Mouse (Mus musculus) spleen, adult 2 months (tissue): ENCODE results near the gene Serpinb6a. TPM values are rescaled to one million over a fixed set of nuclear protein-coding genes. Genes with fewer than 3 reads are reported as not detected.

ENCODE experiments used
- DNase-seq, 2 experiments: peaks; one replicate each; pipeline versions ENCODE4 v3.0.0 to v3.0.0-alpha.2; 2012 to 2021; ENCODE audit warnings: low spot score in 2 of 2, low read depth in 1 of 2
- H3K27ac ChIP-seq: fragments of 200-500 bp; 2 replicates; pipeline ENCODE4 v1.5.1; 2012; ENCODE audit warnings: low read length, inconsistent platforms; ENCODE audit not compliant: insufficient read depth
- H3K27me3 ChIP-seq: fragments of 200-500 bp; 2 replicates; pipeline ENCODE4 v1.6.1; 2012; ENCODE audit warnings: mild to moderate bottlenecking, moderate library complexity, low read length, inconsistent platforms; ENCODE audit not compliant: control insufficient read depth, insufficient read depth
- H3K36me3 ChIP-seq: fragments of 200-500 bp; 2 replicates; pipeline ENCODE4 v1.6.1; 2012; ENCODE audit warnings: mild to moderate bottlenecking, low read length, inconsistent platforms; ENCODE audit not compliant: control insufficient read depth, insufficient read depth
- H3K4me1 ChIP-seq: fragments of 200-500 bp; 2 replicates; pipeline ENCODE4 v1.6.1; 2011; ENCODE audit warnings: inconsistent platforms; ENCODE audit not compliant: control insufficient read depth, insufficient read depth, insufficient read length
- H3K4me3 ChIP-seq: fragments of 200-500 bp; 2 replicates; pipeline ENCODE4 v1.5.1; 2011; ENCODE audit warnings: mild to moderate bottlenecking, inconsistent platforms; ENCODE audit not compliant: insufficient read depth, insufficient read length; ENCODE audit errors: extremely low read depth
- CTCF ChIP-seq: fragments of 200-500 bp; IDR thresholded peaks from 2 replicates; pipeline ENCODE4 v1.5.1; 2011; ENCODE audit warnings: mild to moderate bottlenecking, inconsistent platforms; ENCODE audit not compliant: insufficient read depth, insufficient read length, insufficient replicate concordance; ENCODE audit errors: extremely low read depth
- POLR2A ChIP-seq: fragments of 200-500 bp; IDR thresholded peaks from 2 replicates; pipeline ENCODE4 v1.6.1; 2011; ENCODE audit warnings: low read depth, low read length, inconsistent platforms
- WGBS: fragments of 180-500 bp; shearing (Covaris S2); methylation state at CpG from one replicate; pipeline ENCODE4 v1.1.7; 2018; 5-methylcytosine and 5-hydroxymethylcytosine counted together
- polyA plus RNA-seq: library from polyadenylated mRNA; depleted of rRNA; stranded (reverse); fragments of >200 nt; gene quantifications from 2 replicates; pipeline ENCODE4 v1.2.3, GENCODE M21; 2012; rRNA removed

Serpinb6a gene
- polyA plus RNA-seq, 1 experiment: 36.3 TPM

DNA sequence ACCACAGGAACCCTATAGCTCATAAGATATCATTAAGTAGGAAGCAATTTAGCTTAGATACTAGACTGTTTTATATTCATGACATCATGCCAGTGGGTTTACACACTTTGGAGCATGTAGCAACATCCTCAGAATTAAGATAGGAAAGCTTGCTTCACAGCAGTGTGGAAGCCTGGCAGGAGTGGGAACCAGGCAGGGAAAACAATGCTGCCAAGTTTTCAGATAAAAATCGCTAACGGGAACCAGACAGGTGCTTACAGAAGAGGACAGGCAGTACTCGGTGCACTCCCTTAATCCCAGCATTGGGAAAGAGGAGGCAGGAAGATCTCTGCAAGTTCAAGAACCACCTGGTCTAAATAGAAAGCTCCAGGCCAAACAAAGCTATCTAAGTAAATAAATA, 95.8 kb downstream of the Serpinb6a start:
- 75% methylated on average over 3 of the region's 3 CpGs for WGBS
- Histone ChIP-seq H3K4me3 (no peak overlapping the region), H3K27me3 (no peaks in the 10 kb centered on the region), H3K36me3 (no peaks in the 10 kb centered on the region), H3K4me1 (no peaks in the 10 kb centered on the region), H3K27ac (no peak overlapping the region)
- no peak for DNase-seq
- no peak for TF ChIP-seq CTCF
- TF ChIP-seq POLR2A: no peak

DNA sequence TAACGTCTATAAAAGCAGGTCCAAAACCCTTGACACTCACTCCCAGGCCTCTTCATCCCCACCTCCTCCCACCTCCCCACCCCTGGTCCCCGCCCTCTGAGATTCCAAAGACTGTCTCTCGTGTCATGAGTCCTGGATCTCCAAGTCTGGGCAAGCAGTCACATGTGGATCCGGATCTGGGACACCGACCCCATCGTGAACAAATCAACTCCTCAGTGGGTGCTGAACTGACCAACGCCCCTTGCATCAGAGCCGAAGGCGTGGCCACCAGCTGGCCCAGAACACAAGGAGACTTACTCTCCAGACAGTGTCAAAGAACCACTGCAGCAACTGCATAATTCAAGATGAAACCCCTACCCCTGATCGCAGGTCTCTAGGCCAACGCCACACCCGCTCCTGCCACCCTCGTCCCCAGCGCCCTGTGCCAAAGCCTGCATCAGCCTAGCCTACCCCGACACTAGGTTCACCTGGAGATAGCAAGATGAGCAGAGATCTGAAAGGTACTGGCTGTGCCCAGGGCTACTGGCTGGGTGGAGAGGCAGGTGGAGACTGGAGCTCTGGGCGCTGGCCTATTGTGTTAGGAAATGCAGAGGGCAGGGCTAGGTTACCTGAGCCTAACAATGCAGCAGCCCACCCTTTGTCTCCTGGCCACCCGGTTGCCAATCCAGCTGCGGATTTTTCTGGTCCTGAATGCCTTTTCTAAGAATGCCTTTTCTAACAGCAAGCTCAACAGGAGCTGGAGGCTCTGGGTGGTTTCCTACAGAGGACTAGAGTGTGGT, 97.2 kb downstream of the Serpinb6a start, which contains the start of gene Serpinb6c:
Gene Serpinb6c, minus strand, starts transcription at position 533 of the 779 bp plus-strand sequence.
- WGBS: 86% methylated on average over 18 of the region's 18 CpGs
- Histone ChIP-seq H3K27ac (no peak within 1 kb of the TSS), H3K36me3 (no peaks in the 10 kb centered on the region), H3K27me3 (no peaks in the 10 kb centered on the region), H3K4me3 (no peak within 1 kb of the TSS), H3K4me1 (no peaks in the 10 kb centered on the region)
- DNase-seq: no peak
- TF ChIP-seq CTCF (no peak), POLR2A (no peak)

DNA sequence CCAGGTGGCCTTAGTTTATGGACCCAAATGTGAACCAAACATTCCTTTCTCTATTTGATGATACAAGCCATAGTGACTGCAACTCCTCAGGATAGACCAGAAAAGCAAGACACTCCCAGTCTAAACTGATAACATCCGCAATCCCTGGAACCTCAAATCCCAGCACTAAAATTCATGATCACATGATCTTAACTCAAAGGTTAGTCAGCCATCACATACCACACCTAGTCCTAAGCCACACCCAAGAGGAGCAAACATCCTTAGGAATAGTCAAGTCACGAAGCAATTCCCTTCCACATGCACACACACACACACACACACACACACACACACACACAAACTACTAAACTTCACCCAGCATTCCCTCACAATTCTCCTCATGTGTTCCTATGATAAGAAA, 99.3 kb downstream of the Serpinb6a start:
- no peak for TF ChIP-seq CTCF
- TF ChIP-seq POLR2A: no peak
- no peak for DNase-seq
- no peak overlapping the region for H3K27ac ChIP-seq
- no peaks in the 10 kb centered on the region for H3K4me1 ChIP-seq
- H3K36me3 ChIP-seq: no peaks in the 10 kb centered on the region
- H3K4me3 ChIP-seq: no peak overlapping the region
- H3K27me3 ChIP-seq: no peaks in the 10 kb centered on the region
- 87% methylated on average over 2 of the region's 2 CpGs for WGBS

DNA sequence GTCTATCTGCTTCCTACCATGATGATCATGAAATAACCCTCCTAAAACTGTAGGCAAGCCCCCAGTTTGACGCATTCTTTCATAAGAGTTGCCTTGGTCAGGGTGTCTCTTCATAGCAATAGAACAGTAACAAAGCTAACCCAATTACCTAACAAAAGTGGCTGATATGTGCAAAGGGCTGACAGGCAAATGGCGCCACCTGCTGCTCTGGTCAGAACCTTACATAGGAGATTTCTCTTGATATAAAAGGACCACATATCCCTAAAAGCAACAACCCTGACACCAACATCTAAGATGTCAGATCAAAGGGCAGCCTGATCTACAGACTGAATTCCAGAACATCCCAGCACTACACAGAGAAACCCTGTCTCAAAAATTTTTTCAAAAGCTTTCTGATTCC, 108.4 kb downstream of the Serpinb6a start:
- no peak overlapping the region for H3K27ac ChIP-seq
- 41% methylated on average over 2 of the region's 2 CpGs for WGBS
- no peaks in the 10 kb centered on the region for H3K4me1 ChIP-seq
- H3K4me3 ChIP-seq: no peak overlapping the region
- no peak for TF ChIP-seq POLR2A
- TF ChIP-seq CTCF: 0 out of 2 replicates have a peak, but pooled peaks have one; percentile 15
- H3K27me3 ChIP-seq: no peaks in the 10 kb centered on the region
- H3K36me3 ChIP-seq: no peaks in the 10 kb centered on the region
- DNase-seq: no peak

Other genes starting within 250 kb of the Serpinb6a start
- not detected in 2 replicates for gene Serpinb6e, start 159.4 kb downstream of the Serpinb6a start, polyA plus RNA-seq
- not detected in 2 replicates for gene Serpinb6c, start 97.1 kb downstream of the Serpinb6a start, polyA plus RNA-seq
- gene Nqo2, start 38.1 kb downstream of the Serpinb6a start, polyA plus RNA-seq: 1.8 and 3.0 TPM in 2 replicates
- 6.5 and 11.4 TPM in 2 replicates for gene Ripk1, start 431 bp downstream of the Serpinb6a start, polyA plus RNA-seq
- gene Bphl, start 34.8 kb upstream of the Serpinb6a start, polyA plus RNA-seq: 9.7 and 10.1 TPM in 2 replicates
- 89.5 and 113 TPM in 2 replicates for gene Tubb2a, start 75.2 kb upstream of the Serpinb6a start, polyA plus RNA-seq
- 15.1 and 18.3 TPM in 2 replicates for gene Tubb2b, start 127.7 kb upstream of the Serpinb6a start, polyA plus RNA-seq
- 104 and 206 TPM in 2 replicates for gene Psmg4, start 160.2 kb upstream of the Serpinb6a start, polyA plus RNA-seq